Mouse (Mus musculus): Measurements from ENCODE around the gene Fkbp8. TPM values are rescaled to one million over a fixed set of nuclear protein-coding genes. Genes with fewer than 3 reads are reported as not detected.
A peak's percentile ranks its signal among the peaks of the same experiment; 100 is the strongest.

Gene Fkbp8
- polyA plus RNA-seq (2012; rRNA removed): 320 and 410 TPM in 2 replicates

- peaks cover 13% of the 10 kb centered on the region; the same call in 1 of the 2 replicates for H3K4me1 ChIP-seq (ENCODE audit: control insufficient read depth, insufficient read depth, low read length)
- TF ChIP-seq CTCF (conservative IDR thresholded peaks at IDR 0.05; ENCODE audit: insufficient read depth, insufficient read length, low read depth, low read length): no peak
- no peak for TF ChIP-seq POLR2A (IDR thresholded peaks at IDR 0.05; ENCODE audit: low read depth, low read length)
- WGBS: under 1% methylated on average over 61 of the region's 61 CpGs
- H3K36me3 ChIP-seq (ENCODE audit: control insufficient read depth, insufficient read depth, low read length): no peaks in the 10 kb centered on the region
- DNase-seq: peak; percentile 99
- no peaks in the 10 kb centered on the region for H3K27me3 ChIP-seq (replicated peaks; ENCODE audit: control insufficient read depth, insufficient read depth, low read length)
- peak within 1 kb of the TSS; percentile 79 for H3K4me3 ChIP-seq (ENCODE audit: insufficient read depth, low read depth, low read length)
- peak within 1 kb of the TSS; percentile 62; the same call in 1 of the 2 replicates for H3K27ac ChIP-seq (ENCODE audit: insufficient read depth, low read depth, low read length)
These were observed at the start of gene Fkbp8, which contains the start of gene Kxd1 for GRCm38 (mm10) chr8:70527512-70528181. Fkbp8 (plus strand) TSS chr8:70527724. Kxd1 (minus strand) TSS chr8:70527956.

GRCm38 (mm10) chr8:70481908-70482307 lies 45.6 kb upstream of the Fkbp8 start:
- H3K27ac ChIP-seq (ENCODE audit: insufficient read depth, low read depth, low read length): no peak overlapping the region
- 85% methylated on average over 3 of the region's 3 CpGs for WGBS
- TF ChIP-seq POLR2A (IDR thresholded peaks at IDR 0.05; ENCODE audit: low read depth, low read length) (no peak), CTCF (conservative IDR thresholded peaks at IDR 0.05; ENCODE audit: insufficient read depth, insufficient read length, low read depth, low read length) (no peak)
- DNase-seq: no peak
- no peaks in the 10 kb centered on the region for H3K36me3 ChIP-seq (ENCODE audit: control insufficient read depth, insufficient read depth, low read length)
- no peak overlapping the region for H3K4me3 ChIP-seq (ENCODE audit: insufficient read depth, low read depth, low read length)
- no peaks in the 10 kb centered on the region for H3K4me1 ChIP-seq (ENCODE audit: control insufficient read depth, insufficient read depth, low read length)
- no peaks in the 10 kb centered on the region for H3K27me3 ChIP-seq (replicated peaks; ENCODE audit: control insufficient read depth, insufficient read depth, low read length)

DNA sequence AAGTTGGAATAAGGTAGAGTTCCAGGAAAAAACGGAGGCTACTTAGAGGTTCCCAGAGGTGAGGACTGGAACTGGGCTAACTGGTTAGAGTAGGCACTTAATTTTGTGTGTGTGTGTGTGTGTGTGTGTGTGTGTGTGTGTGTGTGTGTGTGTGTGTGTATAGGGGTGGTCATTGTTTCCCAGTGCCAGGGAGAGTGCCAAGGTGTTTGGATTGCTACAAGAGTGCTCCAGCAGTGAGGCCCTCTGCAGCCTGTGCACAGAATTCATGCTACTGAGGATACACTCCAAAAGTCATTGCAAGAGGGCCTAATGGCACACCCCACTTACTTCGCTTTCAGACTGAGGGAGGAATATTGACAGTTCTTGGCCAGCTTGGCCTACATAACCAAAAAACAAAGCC lies 44.6 kb upstream of the Fkbp8 start:
- H3K4me1 ChIP-seq (ENCODE audit: control insufficient read depth, insufficient read depth, low read length): no peaks in the 10 kb centered on the region
- no peak overlapping the region for H3K4me3 ChIP-seq (ENCODE audit: insufficient read depth, low read depth, low read length)
- DNase-seq: no peak
- no peaks in the 10 kb centered on the region for H3K36me3 ChIP-seq (ENCODE audit: control insufficient read depth, insufficient read depth, low read length)
- no peak overlapping the region for H3K27ac ChIP-seq (ENCODE audit: insufficient read depth, low read depth, low read length)
- 83% methylated on average over 2 of the region's 2 CpGs for WGBS
- TF ChIP-seq CTCF (conservative IDR thresholded peaks at IDR 0.05; ENCODE audit: insufficient read depth, insufficient read length, low read depth, low read length) (no peak), POLR2A (IDR thresholded peaks at IDR 0.05; ENCODE audit: low read depth, low read length) (no peak)
- H3K27me3 ChIP-seq (replicated peaks; ENCODE audit: control insufficient read depth, insufficient read depth, low read length): no peaks in the 10 kb centered on the region; the same call in 1 of the 2 replicates

DNA sequence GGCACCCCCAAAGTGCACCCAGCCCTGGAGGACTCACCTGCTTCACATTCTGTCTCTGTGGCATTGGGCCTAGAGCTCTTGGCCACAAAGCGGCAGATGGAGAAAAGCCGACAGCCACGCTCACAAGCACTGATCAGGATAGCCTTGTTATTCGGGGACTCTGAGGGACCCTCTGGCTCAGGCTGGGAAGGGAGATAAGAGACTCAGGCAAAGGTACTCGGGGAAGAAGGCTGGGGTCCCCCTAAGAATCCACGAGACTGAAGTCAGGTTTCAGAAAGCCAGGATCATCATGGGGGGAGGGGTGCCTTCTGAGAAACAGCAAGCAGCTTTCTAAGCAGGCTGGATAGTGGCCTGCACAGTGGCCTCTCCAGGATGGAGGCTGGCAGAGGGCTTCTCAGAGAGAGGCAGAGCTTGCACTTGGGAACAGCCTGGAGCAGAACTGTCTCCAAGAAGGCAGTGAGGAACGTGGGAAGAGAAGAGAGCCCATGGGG lies 41.3 kb upstream of the Fkbp8 start:
- Histone ChIP-seq H3K4me3 (ENCODE audit: insufficient read depth, low read depth, low read length) (no peak overlapping the region), H3K36me3 (ENCODE audit: control insufficient read depth, insufficient read depth, low read length) (no peaks in the 10 kb centered on the region), H3K4me1 (ENCODE audit: control insufficient read depth, insufficient read depth, low read length) (no peaks in the 10 kb centered on the region), H3K27me3 (replicated peaks; ENCODE audit: control insufficient read depth, insufficient read depth, low read length) (peaks cover 3% of the 10 kb centered on the region; the same call in 1 of the 2 replicates), H3K27ac (ENCODE audit: insufficient read depth, low read depth, low read length) (no peak overlapping the region)
- 73% methylated on average over 7 of the region's 7 CpGs for WGBS
- DNase-seq: no peak
- TF ChIP-seq CTCF (conservative IDR thresholded peaks at IDR 0.05; ENCODE audit: insufficient read depth, insufficient read length, low read depth, low read length) (no peak), POLR2A (IDR thresholded peaks at IDR 0.05; ENCODE audit: low read depth, low read length) (no peak)

DNA sequence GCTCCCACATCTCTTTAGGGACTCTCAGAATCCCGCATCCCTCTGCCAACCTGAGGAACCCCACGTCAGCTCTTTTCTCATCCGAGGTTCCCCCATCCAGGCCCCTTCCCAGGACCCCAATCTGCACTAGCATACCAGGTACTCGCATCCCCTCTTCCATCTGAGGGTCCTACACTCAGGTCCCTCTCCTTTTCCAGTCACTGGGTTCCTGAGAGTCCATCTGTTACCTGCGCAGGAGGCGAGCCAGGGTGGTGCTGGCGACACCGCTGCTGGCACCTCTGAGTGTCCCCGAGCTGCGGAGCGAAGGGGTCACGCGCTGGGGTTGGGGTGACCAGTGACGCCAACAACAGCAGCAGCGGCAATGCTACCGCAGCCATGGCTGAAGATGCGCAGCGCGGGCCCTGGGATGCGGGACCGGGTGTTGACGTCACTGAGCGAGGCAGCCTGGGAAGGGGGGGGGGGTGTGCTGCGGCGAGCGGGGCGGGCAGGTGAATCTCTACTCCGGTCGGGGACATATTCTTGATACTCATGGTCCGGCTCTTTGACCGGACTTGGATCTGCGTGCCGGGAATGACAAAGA lies 40.5 kb upstream of the Fkbp8 start, which contains the start of gene Tmem59l:
Tmem59l (minus strand) TSS at position 418 of the 580 bp plus-strand sequence.
- H3K4me1 ChIP-seq (ENCODE audit: control insufficient read depth, insufficient read depth, low read length): no peaks in the 10 kb centered on the region
- no peak for DNase-seq
- 12% methylated on average over 33 of the region's 33 CpGs for whole genome bisulfite sequencing
- H3K4me3 ChIP-seq (ENCODE audit: insufficient read depth, low read depth, low read length): no peak within 1 kb of the TSS; the same call in 1 of the 2 replicates
- H3K36me3 ChIP-seq (ENCODE audit: control insufficient read depth, insufficient read depth, low read length): no peaks in the 10 kb centered on the region
- peaks cover 5% of the 10 kb centered on the region; the same call in 1 of the 2 replicates for H3K27me3 ChIP-seq (replicated peaks; ENCODE audit: control insufficient read depth, insufficient read depth, low read length)
- H3K27ac ChIP-seq (ENCODE audit: insufficient read depth, low read depth, low read length): no peak within 1 kb of the TSS
- no peak for TF ChIP-seq CTCF (conservative IDR thresholded peaks at IDR 0.05; ENCODE audit: insufficient read depth, insufficient read length, low read depth, low read length)

- H3K27me3 ChIP-seq (replicated peaks; ENCODE audit: control insufficient read depth, insufficient read depth, low read length): peaks cover 9% of the 10 kb centered on the region; the same call in 1 of the 2 replicates
- H3K27ac ChIP-seq (ENCODE audit: insufficient read depth, low read depth, low read length): no peak overlapping the region
- no peak overlapping the region; the same call in 1 of the 2 replicates for H3K4me3 ChIP-seq (ENCODE audit: insufficient read depth, low read depth, low read length)
- WGBS: 9% methylated on average over 55 of the region's 55 CpGs
- H3K4me1 ChIP-seq (ENCODE audit: control insufficient read depth, insufficient read depth, low read length): no peaks in the 10 kb centered on the region
- no peaks in the 10 kb centered on the region for H3K36me3 ChIP-seq (ENCODE audit: control insufficient read depth, insufficient read depth, low read length)
- peak; percentile 59 for DNase-seq
- TF ChIP-seq CTCF (conservative IDR thresholded peaks at IDR 0.05; ENCODE audit: insufficient read depth, insufficient read length, low read depth, low read length): no peak
- no peak for TF ChIP-seq POLR2A (IDR thresholded peaks at IDR 0.05; ENCODE audit: low read depth, low read length)
These were observed 39.3 kb upstream of the Fkbp8 start for GRCm38 (mm10) chr8:70487993-70488796.

Data from kidney, adult 2 months (tissue).